ENCODE assay signal across 23 mouse cellular contexts in the genomic region with DNA sequence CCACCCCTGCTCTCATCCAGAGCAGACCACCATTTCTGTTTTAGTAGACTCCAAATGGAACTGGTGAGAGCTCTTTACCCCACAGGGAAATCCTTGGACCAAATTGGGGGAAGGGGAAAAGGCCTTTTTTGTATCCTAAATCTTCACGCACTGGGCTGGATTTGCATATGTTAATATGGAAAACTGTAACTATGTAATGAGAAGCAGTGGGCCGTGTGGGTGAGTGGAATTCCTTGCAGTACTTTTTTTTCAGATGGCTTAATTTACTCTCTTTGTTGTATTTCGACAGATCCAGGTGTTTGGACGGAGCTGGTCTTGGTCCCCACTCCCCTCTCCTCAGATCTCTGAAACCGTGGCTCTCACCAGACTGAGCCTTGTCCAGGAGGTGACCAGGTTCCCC. TPM values are rescaled to one million over a fixed set of nuclear protein-coding genes. Genes with fewer than 3 reads are reported as not detected.
DNase-seq lines count a peak whose midpoint lies in the region; ATAC-seq and TF ChIP-seq lines count a peak whose summit lies in the region.
"Had no signal": no experiment of that assay in that cellular context is flagged by ENCODE, and none has a peak within 500 bp of the region (broad histone marks: within the 10 kb centered on the region; RNA-seq: fewer than 3 reads in every experiment).

No protein-coding gene starts in this region.

- H3K36me3 ChIP-seq in lung, embryonic 15.5 days: no peaks in the 10 kb centered on the region
- H3K36me3 ChIP-seq in embryonic facial prominence, embryonic 12.5 days: no peaks in the 10 kb centered on the region
- no peaks in the 10 kb centered on the region for H3K36me3 ChIP-seq in embryonic facial prominence, embryonic 14.5 days (ENCODE audit: control insufficient read depth, insufficient read depth, low read length)
- no peaks in the 10 kb centered on the region for H3K36me3 ChIP-seq in limb, embryonic 14.5 days (ENCODE audit: control insufficient read depth, insufficient read depth, low read length)
- H3K36me3 ChIP-seq: forebrain, embryonic 10.5 days; heart, embryonic 10.5 days; hindbrain, embryonic 12.5 days; hindbrain, embryonic 15.5 days had no signal

- whole genome bisulfite sequencing in lung, embryonic 15.5 days: 67% methylated on average over 5 of the region's 5 CpGs
- WGBS in embryonic facial prominence, embryonic 12.5 days: 46% methylated on average over 5 of the region's 5 CpGs
- WGBS in embryonic facial prominence, embryonic 14.5 days: 36% methylated on average over 5 of the region's 5 CpGs
- WGBS in limb, embryonic 14.5 days: 27% methylated on average over 5 of the region's 5 CpGs

- no peak for ATAC-seq in lung, embryonic 15.5 days (ENCODE audit: borderline replicate concordance, extremely low read depth, low FRiP score, low TSS enrichment)
- ATAC-seq in embryonic facial prominence, embryonic 12.5 days (ENCODE audit: insufficient number of reproducible peaks, insufficient read depth, low FRiP score, low TSS enrichment): no peak
- no peak for ATAC-seq in embryonic facial prominence, embryonic 14.5 days (ENCODE audit: low read depth)
- no peak for ATAC-seq in limb, embryonic 14.5 days (ENCODE audit: low FRiP score, low read depth)
- ATAC-seq: CD4-positive, CD25-positive, alpha-beta regulatory T cell, adult 4 months; forebrain, embryonic 13.5 days; forebrain, embryonic 16.5 days had no signal

- no peak overlapping the region for H3K9ac ChIP-seq in lung, embryonic 15.5 days
- no peak overlapping the region for H3K9ac ChIP-seq in embryonic facial prominence, embryonic 12.5 days
- H3K9ac ChIP-seq in embryonic facial prominence, embryonic 14.5 days (ENCODE audit: low read depth, low read length): no peak overlapping the region
- peak overlapping the region; percentile 25; the same call in 1 of the 2 replicates for H3K9ac ChIP-seq in limb, embryonic 14.5 days (ENCODE audit: low read depth, low read length, severe bottlenecking)
- H3K9ac ChIP-seq: forebrain, embryonic 13.5 days; hindbrain, embryonic 12.5 days; hindbrain, embryonic 15.5 days had no signal

- no peak for TF ChIP-seq POLR2A in limb, embryonic 14.5 days (IDR thresholded peaks at IDR 0.05; ENCODE audit: borderline replicate concordance, extremely low read depth, insufficient read depth, insufficient read length)

- H3K27ac ChIP-seq in lung, embryonic 15.5 days: 0 out of 2 replicates have a peak overlapping the region, but pooled peaks have one; percentile 16
- H3K27ac ChIP-seq in embryonic facial prominence, embryonic 12.5 days: peak overlapping the region; percentile 51; the same call in 1 of the 2 replicates
- H3K27ac ChIP-seq in embryonic facial prominence, embryonic 14.5 days (replicated peaks; ENCODE audit: low read depth, low read length): peak overlapping the region; percentile 45
- no peak overlapping the region for H3K27ac ChIP-seq in limb, embryonic 14.5 days (replicated peaks; ENCODE audit: low read depth, low read length)
- H3K27ac ChIP-seq: forebrain, embryonic 10.5 days; forebrain, embryonic 13.5 days; hindbrain, embryonic 12.5 days; hindbrain, embryonic 15.5 days had no signal

- no peak overlapping the region for H3K4me3 ChIP-seq in lung, embryonic 15.5 days
- H3K4me3 ChIP-seq in embryonic facial prominence, embryonic 12.5 days: no peak overlapping the region
- no peak overlapping the region for H3K4me3 ChIP-seq in embryonic facial prominence, embryonic 14.5 days (ENCODE audit: low read depth, low read length)
- no peak overlapping the region for H3K4me3 ChIP-seq in limb, embryonic 14.5 days (replicated peaks; ENCODE audit: low read length)
- H3K4me3 ChIP-seq: forebrain, embryonic 10.5 days; forebrain, embryonic 13.5 days; heart, embryonic 10.5 days; hindbrain, embryonic 12.5 days; hindbrain, embryonic 15.5 days had no signal

- H3K4me2 ChIP-seq in lung, embryonic 15.5 days: no peak overlapping the region
- no peak overlapping the region for H3K4me2 ChIP-seq in embryonic facial prominence, embryonic 12.5 days (replicated peaks)
- H3K4me2 ChIP-seq in embryonic facial prominence, embryonic 14.5 days (ENCODE audit: low read depth, low read length): no peak overlapping the region
- no peak overlapping the region for H3K4me2 ChIP-seq in limb, embryonic 14.5 days (replicated peaks; ENCODE audit: low read depth, low read length, severe bottlenecking)
- H3K4me2 ChIP-seq: forebrain, embryonic 13.5 days; hindbrain, embryonic 12.5 days; hindbrain, embryonic 15.5 days had no signal

- H3K4me1 ChIP-seq in lung, embryonic 15.5 days: peaks cover 48% of the 10 kb centered on the region
- peaks cover 67% of the 10 kb centered on the region for H3K4me1 ChIP-seq in embryonic facial prominence, embryonic 12.5 days
- H3K4me1 ChIP-seq in embryonic facial prominence, embryonic 14.5 days (ENCODE audit: control insufficient read depth, insufficient read depth, low read length): peaks cover 17% of the 10 kb centered on the region
- peaks cover 23% of the 10 kb centered on the region for H3K4me1 ChIP-seq in limb, embryonic 14.5 days (ENCODE audit: control insufficient read depth, insufficient read depth, low read length)

- no peaks in the 10 kb centered on the region for H3K27me3 ChIP-seq in lung, embryonic 15.5 days
- no peaks in the 10 kb centered on the region for H3K27me3 ChIP-seq in embryonic facial prominence, embryonic 12.5 days
- H3K27me3 ChIP-seq in embryonic facial prominence, embryonic 14.5 days (replicated peaks; ENCODE audit: control insufficient read depth, insufficient read depth, low read length): no peaks in the 10 kb centered on the region
- no peaks in the 10 kb centered on the region for H3K27me3 ChIP-seq in limb, embryonic 14.5 days (ENCODE audit: control insufficient read depth, insufficient read depth, low read length)
- H3K27me3 ChIP-seq: hindbrain, embryonic 15.5 days had no signal

- H3K9me3 ChIP-seq in lung, embryonic 15.5 days: no peaks in the 10 kb centered on the region
- H3K9me3 ChIP-seq in embryonic facial prominence, embryonic 12.5 days: no peaks in the 10 kb centered on the region
- H3K9me3 ChIP-seq in embryonic facial prominence, embryonic 14.5 days (ENCODE audit: control insufficient read depth, low read length): no peaks in the 10 kb centered on the region
- no peaks in the 10 kb centered on the region for H3K9me3 ChIP-seq in limb, embryonic 14.5 days (ENCODE audit: control insufficient read depth, low read length)
- H3K9me3 ChIP-seq: forebrain, embryonic 10.5 days; forebrain, embryonic 13.5 days; heart, embryonic 10.5 days; hindbrain, embryonic 12.5 days; hindbrain, embryonic 15.5 days had no signal

- no peak for DNase-seq in lung, postnatal 14 days
- DNase-seq in embryonic facial prominence, embryonic 14.5 days (ENCODE audit: low spot score): peak; percentile 53
- DNase-seq in limb, embryonic 14.5 days (ENCODE audit: low spot score): no peak
- DNase-seq in kidney, postnatal 4 days: no peak
- no peak for DNase-seq in left cerebral cortex, adult 18-20 months (ENCODE audit: low spot score in 2 of 2)
- no peak for DNase-seq in retina, embryonic 14.5 days (ENCODE audit: low spot score)
- DNase-seq: adrenal gland, adult 2 months; adrenal gland, postnatal 14 days; cerebellum, adult 11 months; cerebellum, adult 2 months; cerebellum, adult 9-11 months; cerebellum, postnatal 25 days; gastrocnemius, postnatal 25 days; heart, adult 18-20 months had no signal

RNA-seq across cellular contexts. Expression of a gene that starts 32.2 kb away (rescaled TPM):
- polyA plus RNA-seq in lung, embryonic 15.5 days (2015; fragmentation: Nextera tagmentation; extraction: Ambion mirVana): 14.3 and 15.5 TPM in 2 replicates
- polyA plus RNA-seq in embryonic facial prominence, embryonic 12.5 days (2016; fragmentation: Nextera tagmentation; extraction: Ambion mirVana): 16.7 and 19.7 TPM in 2 replicates
- 17.0 and 18.0 TPM in 2 replicates for polyA plus RNA-seq in embryonic facial prominence, embryonic 14.5 days (2014; fragmentation: Nextera tagmentation; extraction: Ambion mirVana)
- polyA plus RNA-seq in limb, embryonic 14.5 days (2012; rRNA removed): 11.0 and 13.1 TPM in 2 replicates
- polyA plus RNA-seq in limb, embryonic 14.5 days (2014; fragmentation: Nextera tagmentation; extraction: Ambion mirVana): 15.2 and 23.6 TPM in 2 replicates
- total RNA-seq in left cerebral cortex, adult 18-20 months (2021): 10 to 100 TPM; 56.1 to 58.1 TPM
